Mouse (Mus musculus): ENCODE measurements around the gene Igsf21. TPM values are rescaled to one million over a fixed set of nuclear protein-coding genes. Genes with fewer than 3 reads are reported as not detected.

The Igsf21 gene
- polyA plus RNA-seq, 1 experiment: 9.2 TPM

DNA sequence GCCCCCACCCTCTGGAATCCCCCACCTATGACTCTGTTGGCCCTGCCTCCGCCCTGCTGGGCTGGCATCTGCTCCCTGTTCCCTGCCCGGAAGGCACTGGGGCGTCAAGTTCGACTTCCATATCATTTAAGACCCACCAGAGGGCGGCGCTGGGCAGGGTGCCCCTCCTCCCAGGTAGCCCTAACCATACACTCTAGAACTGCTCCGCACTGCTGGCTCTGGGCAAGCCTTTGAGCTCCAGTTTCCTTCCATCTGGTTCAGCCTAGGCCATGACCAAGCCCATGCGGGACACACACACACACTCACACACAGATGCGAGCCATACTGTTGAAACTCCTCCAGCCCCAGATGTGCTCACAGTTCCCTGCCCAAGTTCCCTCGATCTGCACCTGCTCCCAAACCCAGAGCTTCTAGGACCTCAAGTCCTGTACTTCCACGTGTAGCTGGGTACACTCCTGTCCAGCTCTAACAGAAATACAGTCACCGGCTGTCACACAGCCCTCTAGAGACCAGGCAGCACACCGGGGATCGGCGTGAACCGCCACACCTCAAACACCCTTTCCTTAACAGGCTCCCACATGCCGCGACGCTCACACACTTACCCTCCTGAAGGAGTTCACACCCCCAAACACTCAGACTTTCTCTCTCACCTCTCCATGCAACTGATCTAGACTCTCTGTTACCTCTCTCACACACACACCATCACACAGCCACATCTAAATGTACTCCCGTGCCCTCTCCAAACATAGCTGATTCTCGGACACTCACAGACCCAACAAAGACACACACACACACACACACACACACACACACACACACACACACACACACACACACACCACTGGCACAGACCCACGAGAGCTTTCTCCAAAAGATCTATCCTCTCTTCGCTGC, 1.1 kb downstream of the Igsf21 start:
- Histone ChIP-seq H3K4me3 (ENCODE audit: insufficient read depth, low read depth, low read length) (no peak overlapping the region), H3K4me1 (ENCODE audit: control insufficient read depth, insufficient read depth, insufficient read length, low read length) (no peaks in the 10 kb centered on the region), H3K27ac (replicated peaks; ENCODE audit: low read depth, low read length) (no peak overlapping the region)

DNA sequence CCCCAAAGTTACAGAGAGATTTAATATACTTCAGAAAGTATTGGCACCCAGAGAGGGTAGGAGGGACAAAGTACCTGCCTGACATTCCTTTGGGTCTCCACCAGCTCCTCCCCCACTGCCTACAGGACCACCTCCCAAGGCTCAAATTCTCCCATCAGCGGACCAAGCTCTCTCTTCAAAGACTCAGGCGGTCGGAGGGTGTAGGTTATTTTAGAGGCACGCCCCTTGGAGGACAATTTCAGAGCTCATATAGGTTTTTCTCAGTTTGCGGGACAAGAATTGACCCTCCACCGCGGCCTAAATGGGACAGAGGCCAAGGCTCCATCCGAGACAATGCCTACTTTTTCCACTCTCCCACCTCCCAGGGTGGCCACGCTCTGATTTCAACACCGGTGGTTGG, 1.7 kb downstream of the Igsf21 start:
- Histone ChIP-seq H3K27ac (replicated peaks; ENCODE audit: low read depth, low read length) (no peak overlapping the region), H3K4me3 (ENCODE audit: insufficient read depth, low read depth, low read length) (no peak overlapping the region), H3K4me1 (ENCODE audit: control insufficient read depth, insufficient read depth, insufficient read length, low read length) (no peaks in the 10 kb centered on the region)

DNA sequence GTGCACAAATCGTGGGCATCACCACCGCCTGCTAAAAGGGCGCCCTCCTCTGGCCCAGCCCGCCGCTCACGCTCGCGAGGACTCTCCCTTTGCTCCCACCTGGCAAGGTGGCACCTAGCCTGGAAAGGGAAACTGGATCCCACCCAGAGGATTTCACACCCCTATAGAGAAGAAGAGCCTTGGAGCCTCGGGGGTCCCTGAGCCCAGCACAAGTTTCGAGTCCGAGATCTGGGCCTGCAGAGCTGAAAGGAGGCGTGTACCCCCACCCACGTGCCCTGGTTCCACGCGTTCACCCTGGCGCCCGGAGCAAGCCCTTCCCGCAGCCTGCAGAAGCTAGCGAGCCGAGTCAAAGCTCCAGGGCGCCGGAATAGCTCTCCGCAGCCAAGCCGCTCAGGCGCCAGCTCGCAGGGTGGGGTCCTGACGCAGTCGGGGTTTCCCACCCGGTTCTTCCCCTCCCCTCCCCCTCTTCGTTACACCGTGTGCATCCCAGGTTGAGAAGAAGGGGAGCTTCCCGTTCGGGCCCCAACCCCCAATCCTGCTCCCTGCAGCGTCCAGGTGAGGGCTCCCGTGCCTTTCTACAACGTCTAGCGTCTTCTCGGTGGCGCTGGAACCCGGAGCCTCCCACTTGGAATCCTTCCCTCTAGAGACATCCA, 2.3 kb downstream of the Igsf21 start:
- no peaks in the 10 kb centered on the region for H3K4me1 ChIP-seq (ENCODE audit: control insufficient read depth, insufficient read depth, insufficient read length, low read length)
- no peak overlapping the region for H3K27ac ChIP-seq (replicated peaks; ENCODE audit: low read depth, low read length)
- no peak overlapping the region for H3K4me3 ChIP-seq (ENCODE audit: insufficient read depth, low read depth, low read length)

DNA sequence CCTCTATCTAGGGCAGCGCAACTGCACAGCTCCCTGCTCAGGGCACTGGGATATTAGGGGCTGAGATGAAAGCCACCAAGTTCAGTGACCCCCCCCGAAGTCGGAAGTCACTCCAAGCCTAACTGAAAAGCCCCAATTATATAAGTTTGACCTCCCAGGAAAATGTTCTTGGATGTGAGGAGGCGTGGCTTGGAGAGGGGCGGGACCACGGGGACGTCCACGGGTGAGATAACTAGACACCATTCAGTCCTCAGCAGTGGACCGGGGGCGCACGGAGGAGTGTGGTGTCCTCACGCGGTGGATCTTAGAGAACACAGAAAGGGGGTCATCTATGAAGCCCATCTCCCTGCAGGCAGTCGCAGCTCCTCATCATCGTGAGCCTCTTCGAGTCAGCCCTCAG, 3.4 kb downstream of the Igsf21 start:
- Histone ChIP-seq H3K4me1 (ENCODE audit: control insufficient read depth, insufficient read depth, insufficient read length, low read length) (no peaks in the 10 kb centered on the region), H3K27ac (replicated peaks; ENCODE audit: low read depth, low read length) (no peak overlapping the region), H3K4me3 (ENCODE audit: insufficient read depth, low read depth, low read length) (no peak overlapping the region)

DNA sequence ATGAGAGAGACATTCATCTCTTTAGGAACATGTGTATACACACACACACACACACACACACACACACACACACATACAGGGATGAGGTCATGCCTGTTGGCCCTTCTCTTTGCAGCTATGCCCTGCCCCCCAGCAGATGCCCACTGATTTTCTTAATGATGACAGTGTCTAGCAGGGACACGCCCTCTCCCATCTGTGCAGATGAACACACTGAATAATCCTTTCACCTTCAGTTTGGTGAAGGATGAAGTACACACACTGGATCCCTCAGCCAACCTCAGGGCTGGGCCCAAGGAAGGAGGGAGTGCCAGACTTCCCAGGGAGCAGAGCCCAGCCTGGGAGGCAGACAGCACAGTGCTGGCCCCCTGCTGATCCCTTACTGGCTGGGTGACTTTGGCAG, 4.3 kb downstream of the Igsf21 start:
- no peaks in the 10 kb centered on the region for H3K4me1 ChIP-seq (ENCODE audit: control insufficient read depth, insufficient read depth, insufficient read length, low read length)
- no peak overlapping the region for H3K27ac ChIP-seq (replicated peaks; ENCODE audit: low read depth, low read length)
- no peak overlapping the region for H3K4me3 ChIP-seq (ENCODE audit: insufficient read depth, low read depth, low read length)

DNA sequence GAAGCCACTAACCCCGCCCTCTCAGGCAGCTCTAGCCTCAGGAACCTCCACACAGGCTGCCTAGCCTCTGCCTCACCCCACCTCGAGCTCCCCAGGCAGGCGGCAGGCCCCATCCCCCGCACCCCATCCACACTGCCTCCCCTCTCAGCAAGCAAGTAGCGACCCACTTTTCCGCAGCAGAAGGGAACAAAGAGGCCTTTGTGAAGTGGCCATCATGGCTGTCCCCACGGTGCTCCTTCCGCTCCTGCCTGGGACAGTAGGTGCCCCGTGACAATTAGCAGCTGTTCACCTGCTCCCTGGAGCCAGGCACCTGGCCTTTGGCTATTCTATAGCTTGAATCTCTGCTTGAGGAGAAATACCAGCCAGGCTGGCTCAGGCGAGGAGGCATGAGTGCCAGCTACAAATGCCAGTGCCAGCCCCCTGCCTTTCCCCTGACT, 9.3 kb downstream of the Igsf21 start:
- no peaks in the 10 kb centered on the region for H3K4me1 ChIP-seq (ENCODE audit: control insufficient read depth, insufficient read depth, insufficient read length, low read length)
- H3K27ac ChIP-seq (replicated peaks; ENCODE audit: low read depth, low read length): no peak overlapping the region
- H3K4me3 ChIP-seq (ENCODE audit: insufficient read depth, low read depth, low read length): no peak overlapping the region

DNA sequence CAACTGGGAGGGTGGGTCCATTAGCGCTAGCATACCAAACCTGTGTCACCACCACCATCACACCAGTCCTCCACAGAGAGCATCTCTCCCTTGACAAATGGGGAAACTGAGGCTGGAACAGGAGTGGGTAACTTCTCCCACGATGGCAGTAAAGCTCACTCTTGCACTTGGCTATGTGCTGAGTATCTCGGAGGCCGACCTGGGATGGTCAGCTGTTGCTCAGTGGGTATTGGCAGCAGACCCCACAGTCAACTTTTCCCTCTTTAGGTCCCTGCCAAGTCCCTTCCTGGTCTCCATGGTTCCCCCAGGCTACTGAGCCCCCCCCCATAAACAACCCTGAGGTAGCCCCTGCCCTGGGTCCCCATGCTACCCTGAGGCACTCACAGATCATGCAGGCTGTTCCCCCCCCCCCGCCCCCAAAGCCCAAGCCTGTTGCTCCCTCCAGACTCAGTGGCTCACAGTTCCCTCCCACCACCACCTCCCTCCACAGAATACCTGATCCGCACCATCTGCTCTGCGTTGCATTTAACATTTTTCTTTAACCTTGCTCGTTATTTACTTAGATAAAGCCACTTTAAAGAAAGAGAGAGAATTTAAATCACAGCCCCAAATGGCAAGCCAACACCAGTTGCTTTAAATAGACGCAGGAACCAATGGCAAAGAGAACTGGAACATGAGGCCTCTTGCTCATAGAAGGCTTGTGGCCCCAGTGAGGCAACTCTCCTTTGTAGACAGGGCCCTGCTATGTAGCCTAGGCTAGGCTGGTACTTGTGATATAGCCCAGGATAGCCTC, 11.0 kb downstream of the Igsf21 start:
- no peaks in the 10 kb centered on the region for H3K4me1 ChIP-seq (ENCODE audit: control insufficient read depth, insufficient read depth, insufficient read length, low read length)
- no peak overlapping the region for H3K27ac ChIP-seq (replicated peaks; ENCODE audit: low read depth, low read length)
- H3K4me3 ChIP-seq (ENCODE audit: insufficient read depth, low read depth, low read length): no peak overlapping the region

DNA sequence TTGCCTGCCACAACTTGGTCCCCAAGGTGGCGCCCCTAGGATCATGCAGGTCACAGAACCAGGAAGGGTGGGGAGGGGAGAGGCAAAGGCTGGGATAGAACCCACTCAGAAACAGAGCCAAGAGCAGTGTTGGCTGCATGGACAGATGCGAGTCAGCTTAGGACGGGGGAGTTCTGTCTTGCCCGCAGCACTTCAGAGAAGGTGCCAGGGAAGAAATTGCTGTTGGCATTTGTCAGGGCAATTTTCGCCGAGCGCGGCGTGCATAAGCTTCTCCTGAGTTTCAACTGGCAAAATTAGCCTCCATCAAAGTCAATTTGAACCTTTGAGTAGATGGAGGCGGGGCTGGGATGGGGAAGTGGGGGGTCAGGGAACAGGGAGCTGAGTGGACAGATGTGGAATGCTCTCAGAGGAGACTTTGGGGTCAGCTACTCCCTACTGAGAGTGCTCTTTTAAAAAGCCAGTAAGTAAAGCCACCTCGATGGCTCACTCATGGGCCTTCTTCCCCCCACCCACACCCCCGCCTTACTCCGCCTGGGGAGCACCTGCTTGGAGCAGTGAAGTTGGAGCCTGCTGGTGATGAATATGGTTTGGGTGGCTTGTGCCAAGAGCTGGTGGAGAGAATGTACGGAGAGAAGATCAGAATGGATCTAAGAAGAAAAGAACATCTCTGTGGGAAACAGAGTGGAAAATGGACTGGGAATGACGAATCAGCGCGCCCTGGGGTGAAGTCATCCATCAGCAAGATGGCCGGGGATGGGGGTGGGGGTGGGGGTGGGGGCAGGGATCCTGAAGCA, 12.0 kb downstream of the Igsf21 start:
- H3K4me1 ChIP-seq (ENCODE audit: control insufficient read depth, insufficient read depth, insufficient read length, low read length): no peaks in the 10 kb centered on the region
- no peak overlapping the region for H3K4me3 ChIP-seq (ENCODE audit: insufficient read depth, low read depth, low read length)
- no peak overlapping the region for H3K27ac ChIP-seq (replicated peaks; ENCODE audit: low read depth, low read length)

DNA sequence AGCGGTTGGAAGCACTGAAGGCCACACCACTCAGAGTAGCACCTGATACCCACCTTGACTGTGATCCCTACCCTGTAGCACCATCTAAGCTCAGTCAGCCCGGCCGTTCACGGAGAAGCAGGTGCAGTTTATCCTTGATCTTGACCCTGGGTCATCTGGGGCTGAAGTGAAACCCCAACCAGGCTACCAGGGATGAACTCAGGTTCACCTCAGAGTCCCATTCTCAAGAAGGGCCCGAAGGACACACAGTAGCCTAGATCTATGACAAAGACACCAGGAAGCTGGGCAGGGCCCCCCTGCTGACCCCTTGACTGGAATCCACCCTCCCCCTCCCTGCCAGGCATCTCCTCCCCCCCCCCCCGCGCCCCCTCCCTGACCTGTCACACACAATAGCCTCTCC, 18.7 kb downstream of the Igsf21 start:
- no peak overlapping the region for H3K27ac ChIP-seq (replicated peaks; ENCODE audit: low read depth, low read length)
- no peaks in the 10 kb centered on the region for H3K4me1 ChIP-seq (ENCODE audit: control insufficient read depth, insufficient read depth, insufficient read length, low read length)

DNA sequence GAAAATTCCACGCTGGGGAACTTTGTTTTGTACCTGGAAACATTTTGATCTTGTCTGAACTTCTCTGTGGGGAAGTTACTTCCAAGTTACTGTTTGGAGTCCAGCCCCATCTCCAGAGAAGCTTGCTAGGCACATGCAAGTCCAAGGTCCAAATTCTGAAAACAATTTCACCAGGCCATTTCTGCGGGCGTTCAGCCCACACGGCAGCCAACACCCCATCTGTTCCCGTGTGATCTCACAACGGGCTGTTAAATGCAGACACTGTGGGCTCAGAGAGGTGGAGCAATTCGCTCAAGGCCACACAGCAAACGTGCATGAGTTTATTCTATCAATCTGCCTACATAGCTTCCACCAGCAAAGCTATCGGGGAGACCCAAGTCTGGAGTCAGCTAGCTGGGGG, 21.4 kb downstream of the Igsf21 start:
- Histone ChIP-seq H3K27ac (replicated peaks; ENCODE audit: low read depth, low read length) (no peak overlapping the region), H3K4me1 (ENCODE audit: control insufficient read depth, insufficient read depth, insufficient read length, low read length) (peaks cover 3% of the 10 kb centered on the region; the same call in 1 of the 2 replicates), H3K4me3 (ENCODE audit: insufficient read depth, low read depth, low read length) (no peak overlapping the region)

More for the DNA sequence above, 18.7 kb downstream of the Igsf21 start:
- H3K4me3 ChIP-seq (ENCODE audit: insufficient read depth, low read depth, low read length): no peak overlapping the region

DNA sequence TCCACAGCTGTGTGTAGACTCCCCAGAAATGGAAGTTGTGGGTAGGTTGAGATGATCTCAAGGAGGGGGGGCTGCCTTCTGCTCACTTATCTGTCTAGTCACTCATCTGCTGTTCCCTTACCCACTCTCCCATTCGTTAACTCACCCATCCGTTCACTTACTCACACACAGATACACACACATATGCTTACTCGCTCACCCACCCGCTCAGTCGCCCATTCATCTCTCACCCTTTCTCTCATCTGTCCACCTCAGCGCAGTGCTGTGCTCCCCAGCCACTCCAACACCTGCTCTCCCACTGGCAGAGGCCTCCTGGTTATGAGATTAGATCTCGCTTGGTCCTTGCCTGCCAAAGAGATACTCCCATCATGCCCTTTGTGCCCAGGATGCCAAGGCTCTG, 22.1 kb downstream of the Igsf21 start:
- Histone ChIP-seq H3K4me1 (ENCODE audit: control insufficient read depth, insufficient read depth, insufficient read length, low read length) (peaks cover 7% of the 10 kb centered on the region; the same call in 1 of the 2 replicates), H3K4me3 (ENCODE audit: insufficient read depth, low read depth, low read length) (no peak overlapping the region), H3K27ac (replicated peaks; ENCODE audit: low read depth, low read length) (no peak overlapping the region)

DNA sequence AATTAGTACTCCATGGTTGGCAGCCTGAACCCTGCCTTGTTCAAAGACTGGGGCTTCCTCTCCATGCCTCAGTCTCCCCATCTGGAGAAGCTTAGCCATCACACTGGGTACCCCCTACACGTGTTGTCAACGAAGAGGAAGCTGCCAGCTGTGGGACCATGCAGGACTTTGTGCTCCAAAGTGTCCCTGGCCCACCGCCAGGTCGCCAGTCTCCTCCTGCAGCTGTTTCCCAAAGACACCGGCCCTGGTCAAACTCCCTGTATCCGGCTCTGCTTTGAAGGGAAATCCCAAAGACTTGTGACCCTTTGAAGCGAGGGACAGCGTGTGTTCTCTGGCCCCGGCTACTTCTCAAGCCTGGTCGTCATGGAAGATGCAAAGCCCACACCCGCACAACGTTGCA, 23.5 kb downstream of the Igsf21 start:
- no peak overlapping the region for H3K4me3 ChIP-seq (ENCODE audit: insufficient read depth, low read depth, low read length)
- peaks cover 7% of the 10 kb centered on the region; the same call in 1 of the 2 replicates for H3K4me1 ChIP-seq (ENCODE audit: control insufficient read depth, insufficient read depth, insufficient read length, low read length)
- H3K27ac ChIP-seq (replicated peaks; ENCODE audit: low read depth, low read length): no peak overlapping the region

DNA sequence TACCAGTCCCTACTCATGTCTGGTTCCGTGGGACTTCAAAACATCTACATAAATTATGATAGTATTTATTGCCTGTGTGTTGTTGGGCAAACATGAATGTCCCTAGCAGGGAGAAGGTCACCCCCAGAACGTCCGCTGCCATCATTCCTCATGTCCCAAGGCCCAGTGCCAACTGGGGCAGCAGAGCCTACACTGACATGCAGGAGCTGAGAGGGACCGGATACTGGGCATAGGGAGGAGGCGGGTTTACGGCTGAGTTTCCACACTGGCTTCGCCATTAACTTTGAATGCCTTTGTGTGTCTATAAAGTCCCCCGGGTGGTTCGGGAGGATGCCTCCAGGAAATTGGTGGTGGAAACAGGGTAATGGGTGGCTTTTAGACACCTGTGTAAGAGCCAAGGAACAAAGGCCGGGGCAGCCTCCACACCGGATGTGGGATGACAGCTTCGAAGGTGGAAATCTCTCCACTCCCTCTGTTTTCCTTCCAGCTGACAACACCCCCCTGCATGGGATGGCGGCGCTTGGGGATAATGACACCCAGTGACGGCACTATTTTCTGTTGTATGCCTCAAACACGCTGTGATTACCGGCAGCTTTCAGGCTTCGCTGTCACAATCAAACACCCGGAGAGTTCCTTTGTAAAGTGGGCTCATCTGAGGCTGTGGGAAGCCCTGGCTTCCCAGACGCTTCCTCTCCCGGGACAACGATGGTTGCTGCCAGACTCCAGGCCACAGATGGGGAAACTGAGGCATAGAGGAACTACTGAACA, 26.1 kb downstream of the Igsf21 start:
- peaks cover 7% of the 10 kb centered on the region; the same call in 1 of the 2 replicates for H3K4me1 ChIP-seq (ENCODE audit: control insufficient read depth, insufficient read depth, insufficient read length, low read length)
- peak overlapping the region; percentile 45 for H3K27ac ChIP-seq (replicated peaks; ENCODE audit: low read depth, low read length)
- no peak overlapping the region for H3K4me3 ChIP-seq (ENCODE audit: insufficient read depth, low read depth, low read length)
